Mouse (Mus musculus): ENCODE results near the gene Frem1. TPM values are rescaled to one million over a fixed set of nuclear protein-coding genes. Genes with fewer than 3 reads are reported as not detected.

Frem1 gene
- polyA plus RNA-seq, 1 experiment, result 0.48 TPM

DNA sequence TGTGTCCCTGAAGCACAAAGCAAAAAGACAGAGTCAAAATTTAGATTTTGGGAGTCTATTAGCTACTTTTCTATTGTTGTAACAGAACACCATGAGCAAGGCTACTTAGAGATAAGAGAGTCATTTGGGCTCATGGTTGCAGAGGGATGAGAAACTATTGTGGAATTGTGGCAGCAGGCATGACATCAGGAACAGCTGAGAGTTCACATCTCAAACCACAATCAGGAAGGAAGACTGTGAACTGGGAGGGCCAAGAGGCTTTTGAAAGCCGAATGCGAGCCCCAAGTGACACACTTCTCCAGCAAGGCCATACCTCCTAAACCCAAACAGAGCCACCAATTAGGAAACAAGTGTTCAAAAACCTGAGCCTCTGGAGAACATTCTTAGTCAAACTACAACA, 9.4 kb upstream of the Frem1 start:
- H3K27me3 ChIP-seq (ENCODE audit: control insufficient read depth, insufficient read depth, low read length), result no peaks in the 10 kb centered on the region
- no peak for TF ChIP-seq POLR2A (IDR thresholded peaks at IDR 0.05; ENCODE audit: low read depth, low read length)
- H3K4me3 ChIP-seq (ENCODE audit: low read depth, low read length), result no peak overlapping the region
- no peaks in the 10 kb centered on the region for H3K4me1 ChIP-seq (ENCODE audit: control insufficient read depth, insufficient read depth, insufficient read length, low read length)
- no peaks in the 10 kb centered on the region for H3K36me3 ChIP-seq (ENCODE audit: control insufficient read depth, insufficient read depth, low read length)
- 88% methylated on average over 2 of the region's 2 CpGs for WGBS
- no peak overlapping the region for H3K27ac ChIP-seq (ENCODE audit: insufficient read depth, low read depth, low read length)

DNA sequence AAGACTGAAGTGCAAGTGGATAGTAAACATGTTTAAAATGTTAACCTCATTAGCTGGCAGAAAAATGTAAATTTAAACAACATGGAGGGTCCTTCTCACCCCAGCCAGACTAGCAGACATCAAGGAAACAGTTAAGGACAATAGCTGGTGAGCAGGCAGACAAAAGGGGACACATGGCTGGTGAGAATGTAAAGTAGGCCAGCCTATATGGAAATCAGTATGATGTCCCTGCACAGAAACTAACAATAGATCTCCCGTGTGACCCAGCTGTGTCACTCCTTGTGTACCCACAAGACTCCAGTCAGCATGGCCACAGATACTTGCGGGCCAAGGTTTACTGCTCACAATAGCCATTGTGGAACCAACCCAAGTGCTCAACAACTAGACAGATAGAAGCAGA, 6.5 kb upstream of the Frem1 start:
- no peaks in the 10 kb centered on the region for H3K4me1 ChIP-seq (ENCODE audit: control insufficient read depth, insufficient read depth, insufficient read length, low read length)
- TF ChIP-seq CTCF (IDR thresholded peaks at IDR 0.05; ENCODE audit: extremely low read depth, insufficient read length, insufficient replicate concordance, low read depth, low read length), result no peak
- no peak for TF ChIP-seq POLR2A (IDR thresholded peaks at IDR 0.05; ENCODE audit: low read depth, low read length)
- H3K4me3 ChIP-seq (ENCODE audit: low read depth, low read length), result no peak overlapping the region
- H3K36me3 ChIP-seq (ENCODE audit: control insufficient read depth, insufficient read depth, low read length), result no peaks in the 10 kb centered on the region
- no peaks in the 10 kb centered on the region for H3K27me3 ChIP-seq (ENCODE audit: control insufficient read depth, insufficient read depth, low read length)
- no peak overlapping the region for H3K27ac ChIP-seq (ENCODE audit: insufficient read depth, low read depth, low read length)
- WGBS, result 80% methylated on average over 2 of the region's 2 CpGs

DNA sequence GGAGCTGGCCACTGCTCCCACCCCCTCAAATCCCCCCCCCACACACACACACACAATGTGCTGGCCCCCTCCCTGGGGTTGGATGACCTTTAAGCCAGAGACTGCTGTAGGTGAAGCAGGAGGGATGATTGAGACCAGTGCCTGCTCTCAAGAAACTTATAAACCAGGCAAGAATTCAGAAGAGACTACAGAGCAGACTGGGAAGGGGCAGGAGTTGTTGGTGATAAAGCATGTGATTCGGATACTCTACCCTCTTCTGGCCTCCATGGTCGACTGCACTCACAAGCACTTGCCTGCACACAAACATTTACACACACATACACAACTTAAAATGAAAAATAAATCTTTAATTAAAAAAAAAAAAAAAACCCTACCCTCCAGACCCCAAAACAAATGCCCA, 6.0 kb upstream of the Frem1 start:
- no peaks in the 10 kb centered on the region for H3K27me3 ChIP-seq (ENCODE audit: control insufficient read depth, insufficient read depth, low read length)
- no peaks in the 10 kb centered on the region for H3K36me3 ChIP-seq (ENCODE audit: control insufficient read depth, insufficient read depth, low read length)
- TF ChIP-seq CTCF (IDR thresholded peaks at IDR 0.05; ENCODE audit: extremely low read depth, insufficient read length, insufficient replicate concordance, low read depth, low read length) (no peak), POLR2A (IDR thresholded peaks at IDR 0.05; ENCODE audit: low read depth, low read length) (no peak)
- H3K4me3 ChIP-seq (ENCODE audit: low read depth, low read length), result no peak overlapping the region
- no peaks in the 10 kb centered on the region for H3K4me1 ChIP-seq (ENCODE audit: control insufficient read depth, insufficient read depth, insufficient read length, low read length)
- 43% methylated on average over 2 of the region's 2 CpGs for WGBS
- no peak overlapping the region for H3K27ac ChIP-seq (ENCODE audit: insufficient read depth, low read depth, low read length)

DNA sequence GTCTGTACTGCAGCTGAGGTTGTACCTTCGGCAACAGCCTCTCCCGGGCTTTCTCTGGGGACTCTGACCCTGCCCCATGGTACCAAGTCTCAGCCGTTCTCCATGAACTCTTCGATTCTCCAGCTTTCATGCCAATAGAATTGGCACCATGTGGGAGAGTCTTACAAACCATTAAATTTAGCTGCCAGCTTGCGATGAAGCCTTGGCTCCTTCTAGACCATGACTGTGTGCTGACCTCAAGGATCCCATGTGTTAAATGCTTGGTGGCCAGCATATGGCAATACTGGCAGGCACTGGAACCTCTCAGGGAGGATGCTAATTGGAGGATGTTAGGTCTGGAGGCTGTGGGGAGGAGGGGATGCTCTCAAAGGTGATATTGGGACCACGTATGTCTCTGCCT, 4.4 kb upstream of the Frem1 start:
- Histone ChIP-seq H3K4me1 (ENCODE audit: control insufficient read depth, insufficient read depth, insufficient read length, low read length) (no peaks in the 10 kb centered on the region), H3K36me3 (ENCODE audit: control insufficient read depth, insufficient read depth, low read length) (no peaks in the 10 kb centered on the region), H3K27ac (ENCODE audit: insufficient read depth, low read depth, low read length) (no peak overlapping the region), H3K4me3 (ENCODE audit: low read depth, low read length) (no peak overlapping the region), H3K27me3 (ENCODE audit: control insufficient read depth, insufficient read depth, low read length) (peaks cover 4% of the 10 kb centered on the region; the same call in 1 of the 2 replicates)
- WGBS, result 93% methylated on average over 6 of the region's 6 CpGs
- TF ChIP-seq CTCF (IDR thresholded peaks at IDR 0.05; ENCODE audit: extremely low read depth, insufficient read length, insufficient replicate concordance, low read depth, low read length), result no peak
- no peak for TF ChIP-seq POLR2A (IDR thresholded peaks at IDR 0.05; ENCODE audit: low read depth, low read length)

DNA sequence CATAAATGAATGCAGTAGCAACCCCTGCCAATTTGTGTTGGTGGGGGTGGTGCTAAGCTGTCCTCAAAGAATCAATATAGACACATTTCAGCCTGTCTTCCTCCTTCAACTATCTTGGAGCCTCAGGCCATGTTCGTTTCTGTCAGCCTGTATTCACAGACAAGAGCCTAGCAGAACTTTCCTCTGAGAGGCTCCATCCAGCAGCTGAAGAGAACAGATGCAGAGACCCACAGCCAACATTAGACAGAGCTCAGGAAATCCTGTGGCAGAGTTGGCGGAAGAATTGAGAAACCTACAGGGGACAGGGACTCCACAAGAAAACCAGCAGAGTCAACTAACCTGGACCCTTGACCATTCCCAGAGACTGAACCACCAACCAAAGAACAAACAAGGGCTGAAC, 3.3 kb upstream of the Frem1 start:
- Histone ChIP-seq H3K36me3 (ENCODE audit: control insufficient read depth, insufficient read depth, low read length) (no peaks in the 10 kb centered on the region), H3K27me3 (ENCODE audit: control insufficient read depth, insufficient read depth, low read length) (peaks cover 4% of the 10 kb centered on the region; the same call in 1 of the 2 replicates), H3K4me3 (ENCODE audit: low read depth, low read length) (no peak overlapping the region), H3K27ac (ENCODE audit: insufficient read depth, low read depth, low read length) (no peak overlapping the region), H3K4me1 (ENCODE audit: control insufficient read depth, insufficient read depth, insufficient read length, low read length) (no peaks in the 10 kb centered on the region)
- TF ChIP-seq CTCF (IDR thresholded peaks at IDR 0.05; ENCODE audit: extremely low read depth, insufficient read length, insufficient replicate concordance, low read depth, low read length) (no peak), POLR2A (IDR thresholded peaks at IDR 0.05; ENCODE audit: low read depth, low read length) (no peak)
- WGBS, result 52% methylated on average over 2 of the region's 2 CpGs

DNA sequence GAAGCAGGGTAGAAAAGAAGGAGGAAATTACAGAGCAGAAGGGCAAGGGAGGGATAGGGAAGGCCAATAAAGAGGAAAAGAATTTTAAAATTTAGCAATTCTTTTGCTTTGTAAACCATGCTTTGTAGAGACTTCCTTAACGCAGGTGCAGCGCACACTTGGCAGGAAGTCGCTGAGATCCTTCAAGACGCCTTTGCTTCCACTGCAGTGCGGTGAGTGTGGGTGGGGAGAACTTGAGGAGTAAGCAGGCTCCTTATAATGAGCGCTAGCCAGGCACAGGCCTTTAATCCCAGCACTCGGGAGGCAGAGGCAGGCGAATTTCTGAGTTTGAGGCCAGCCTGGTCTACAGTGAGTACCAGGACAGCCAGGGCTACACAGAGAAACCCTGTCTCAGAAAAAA, 1.1 kb upstream of the Frem1 start:
- H3K36me3 ChIP-seq (ENCODE audit: control insufficient read depth, insufficient read depth, low read length), result no peaks in the 10 kb centered on the region
- H3K27me3 ChIP-seq (ENCODE audit: control insufficient read depth, insufficient read depth, low read length), result peaks cover 4% of the 10 kb centered on the region; the same call in 1 of the 2 replicates
- TF ChIP-seq POLR2A (IDR thresholded peaks at IDR 0.05; ENCODE audit: low read depth, low read length) (no peak), CTCF (IDR thresholded peaks at IDR 0.05; ENCODE audit: extremely low read depth, insufficient read length, insufficient replicate concordance, low read depth, low read length) (no peak)
- WGBS, result 77% methylated on average over 8 of the region's 8 CpGs
- no peak overlapping the region for H3K27ac ChIP-seq (ENCODE audit: insufficient read depth, low read depth, low read length)
- no peak overlapping the region for H3K4me3 ChIP-seq (ENCODE audit: low read depth, low read length)
- H3K4me1 ChIP-seq (ENCODE audit: control insufficient read depth, insufficient read depth, insufficient read length, low read length), result no peaks in the 10 kb centered on the region

DNA sequence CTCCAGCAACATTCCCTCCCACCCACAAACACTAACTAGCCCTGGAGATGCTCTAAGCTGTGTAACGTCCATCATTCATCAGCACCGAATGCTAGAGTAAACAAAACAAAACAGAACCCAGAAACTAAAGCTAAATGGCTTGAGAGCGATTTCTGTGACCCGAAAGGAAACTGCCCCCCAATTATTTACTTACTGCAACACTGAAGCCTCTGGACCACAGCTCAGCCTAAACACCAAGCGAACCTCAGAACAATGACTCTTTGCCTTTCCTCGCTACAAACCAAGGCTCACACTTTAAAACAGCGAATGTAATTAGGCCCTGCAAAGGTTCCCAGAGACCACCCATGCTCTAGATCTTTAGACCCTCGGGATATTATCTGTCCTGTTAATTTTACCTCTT, 963 bp downstream of the Frem1 start:
- Histone ChIP-seq H3K27ac (ENCODE audit: insufficient read depth, low read depth, low read length) (no peak overlapping the region), H3K4me3 (ENCODE audit: low read depth, low read length) (no peak overlapping the region), H3K36me3 (ENCODE audit: control insufficient read depth, insufficient read depth, low read length) (no peaks in the 10 kb centered on the region), H3K27me3 (ENCODE audit: control insufficient read depth, insufficient read depth, low read length) (peaks cover 4% of the 10 kb centered on the region; the same call in 1 of the 2 replicates), H3K4me1 (ENCODE audit: control insufficient read depth, insufficient read depth, insufficient read length, low read length) (no peaks in the 10 kb centered on the region)
- TF ChIP-seq CTCF (IDR thresholded peaks at IDR 0.05; ENCODE audit: extremely low read depth, insufficient read length, insufficient replicate concordance, low read depth, low read length) (no peak), POLR2A (IDR thresholded peaks at IDR 0.05; ENCODE audit: low read depth, low read length) (no peak)
- 26% methylated on average over 8 of the region's 8 CpGs for WGBS
